Mouse (Mus musculus): ENCODE results near the gene Ces3b. TPM values are rescaled to one million over a fixed set of nuclear protein-coding genes. Genes with fewer than 3 reads are reported as not detected.

Ces3b gene
- polyA plus RNA-seq, 1 experiment from 2014 or later: not detected

Other genes with a start within 250 kb of the Ces3b start
- not detected in 2 replicates for gene Ces2c, start 236.7 kb upstream of the Ces3b start, polyA plus RNA-seq (2014; fragmentation: Nextera tagmentation; extraction: Ambion mirVana)
- gene Ces2e, start 157.5 kb upstream of the Ces3b start, polyA plus RNA-seq (2014; fragmentation: Nextera tagmentation; extraction: Ambion mirVana): 0.10 TPM in 1 of 2 replicates, not detected in the other
- gene Ces2f, start 136.4 kb upstream of the Ces3b start, polyA plus RNA-seq (2014; fragmentation: Nextera tagmentation; extraction: Ambion mirVana): not detected in 2 replicates
- gene Ces2g, start 122.0 kb upstream of the Ces3b start, polyA plus RNA-seq (2014; fragmentation: Nextera tagmentation; extraction: Ambion mirVana): not detected in 2 replicates
- not detected in 2 replicates for gene Ces2h, start 82.9 kb upstream of the Ces3b start, polyA plus RNA-seq (2014; fragmentation: Nextera tagmentation; extraction: Ambion mirVana)
- gene Ces3a, start 35.2 kb upstream of the Ces3b start, polyA plus RNA-seq (2014; fragmentation: Nextera tagmentation; extraction: Ambion mirVana): not detected in 2 replicates
- gene Ces4a, start 48.0 kb downstream of the Ces3b start, polyA plus RNA-seq (2014; fragmentation: Nextera tagmentation; extraction: Ambion mirVana): not detected in 2 replicates
- gene Cbfb, start 86.9 kb downstream of the Ces3b start, polyA plus RNA-seq (2014; fragmentation: Nextera tagmentation; extraction: Ambion mirVana): 119 and 139 TPM in 2 replicates
- gene D230025D16Rik, start 141.4 kb downstream of the Ces3b start, polyA plus RNA-seq (2014; fragmentation: Nextera tagmentation; extraction: Ambion mirVana): 30.8 and 31.5 TPM in 2 replicates
- 2.3 and 3.3 TPM in 2 replicates for gene B3gnt9, start 171.4 kb downstream of the Ces3b start, polyA plus RNA-seq (2014; fragmentation: Nextera tagmentation; extraction: Ambion mirVana)
- gene Tradd, start 180.9 kb downstream of the Ces3b start, polyA plus RNA-seq (2014; fragmentation: Nextera tagmentation; extraction: Ambion mirVana): 14.0 and 16.6 TPM in 2 replicates
- 1.2 and 2.0 TPM in 2 replicates for gene Fbxl8, start 180.9 kb downstream of the Ces3b start, polyA plus RNA-seq (2014; fragmentation: Nextera tagmentation; extraction: Ambion mirVana)
- gene Hsf4, start 186.0 kb downstream of the Ces3b start, polyA plus RNA-seq (2014; fragmentation: Nextera tagmentation; extraction: Ambion mirVana): 0.13 TPM in 1 of 2 replicates, not detected in the other
- gene Nol3, start 192.4 kb downstream of the Ces3b start, polyA plus RNA-seq (2014; fragmentation: Nextera tagmentation; extraction: Ambion mirVana): 0.84 and 1.2 TPM in 2 replicates
- 23.6 and 25.2 TPM in 2 replicates for gene 4931428F04Rik, start 206.1 kb downstream of the Ces3b start, polyA plus RNA-seq (2014; fragmentation: Nextera tagmentation; extraction: Ambion mirVana)
- gene Exoc3l, start 212.3 kb downstream of the Ces3b start, polyA plus RNA-seq (2014; fragmentation: Nextera tagmentation; extraction: Ambion mirVana): 7.2 and 8.2 TPM in 2 replicates
- gene E2f4, start 213.9 kb downstream of the Ces3b start, polyA plus RNA-seq (2014; fragmentation: Nextera tagmentation; extraction: Ambion mirVana): 103 and 110 TPM in 2 replicates
- 2.8 and 3.3 TPM in 2 replicates for gene Elmo3, start 221.8 kb downstream of the Ces3b start, polyA plus RNA-seq (2014; fragmentation: Nextera tagmentation; extraction: Ambion mirVana)
- gene Lrrc29, start 242.5 kb downstream of the Ces3b start, polyA plus RNA-seq (2014; fragmentation: Nextera tagmentation; extraction: Ambion mirVana): 0.83 and 0.98 TPM in 2 replicates
- gene Tmem208, start 242.6 kb downstream of the Ces3b start, polyA plus RNA-seq (2014; fragmentation: Nextera tagmentation; extraction: Ambion mirVana): 91.7 and 99.6 TPM in 2 replicates